Mouse (Mus musculus): Measurements from ENCODE around the gene Hpca.

- TF ChIP-seq EP300 (IDR thresholded peaks at IDR 0.05) (no peak), CTCF (IDR thresholded peaks at IDR 0.05) (no peak)
Measured at GRCm38 (mm10) chr4:129112231-129112630, 9.6 kb downstream of the Hpca start.
